Mouse (Mus musculus) limb, embryonic 10.5 days (tissue): Measurements from ENCODE around the gene Fam169a. TPM values are rescaled to one million over a fixed set of nuclear protein-coding genes. Genes with fewer than 3 reads are reported as not detected.

Source experiments
- DNase-seq: peaks from one replicate; pipeline ENCODE4 v3.0.0-alpha.2; 2017; ENCODE audit warnings: low spot score
- H3K27ac ChIP-seq: fragments of 300-500 bp; sonication (generic); 2 replicates; pipeline ENCODE4 v1.5.1; 2016; ENCODE audit warnings: mild to moderate bottlenecking
- H3K27me3 ChIP-seq: fragments of 300-500 bp; sonication (generic); 2 replicates; pipeline ENCODE4 v1.6.1; 2016; ENCODE audit warnings: low read depth, mild to moderate bottlenecking; ENCODE audit not compliant: poor library complexity, severe bottlenecking
- H3K36me3 ChIP-seq: fragments of 300-500 bp; sonication (generic); 2 replicates; pipeline ENCODE4 v1.6.1; 2016; ENCODE audit warnings: mild to moderate bottlenecking, moderate library complexity
- H3K4me1 ChIP-seq: fragments of 300-500 bp; sonication (generic); 2 replicates; pipeline ENCODE4 v1.6.1; 2016
- H3K4me3 ChIP-seq: fragments of 300-500 bp; sonication (generic); 2 replicates; pipeline ENCODE4 v1.5.1; 2016; ENCODE audit warnings: mild to moderate bottlenecking, moderate library complexity
- H3K9me3 ChIP-seq: fragments of 300-500 bp; sonication (generic); replicated peaks from 2 replicates; pipeline ENCODE4 v1.6.1; 2016; ENCODE audit warnings: mild to moderate bottlenecking
- WGBS: fragments of 180-500 bp; shearing (Covaris S2); methylation state at CpG from one replicate; pipeline ENCODE4 v1.1.7; 2016; 5-methylcytosine and 5-hydroxymethylcytosine counted together
- polyA plus RNA-seq: library from polyadenylated mRNA; unstranded; fragments of >200 nt; fragmentation: Nextera tagmentation; extraction: Ambion mirVana; gene quantifications from 2 replicates; pipeline ENCODE4 v1.2.1, GENCODE M21; 2016

Gene Fam169a
- polyA plus RNA-seq: 7.5 and 7.8 TPM in 2 replicates

GRCm38 (mm10) chr13:97066649-97067550 lies at the start of gene Fam169a:
TSS of gene Fam169a (plus strand) at chr13:97067286.
- Histone ChIP-seq H3K27ac (no peak within 1 kb of the TSS), H3K4me3 (no peak within 1 kb of the TSS), H3K27me3 (peaks cover 37% of the 10 kb centered on the region), H3K4me1 (peaks cover 24% of the 10 kb centered on the region), H3K36me3 (no peaks in the 10 kb centered on the region), H3K9me3 (no peaks in the 10 kb centered on the region)
- no peak for DNase-seq
- WGBS: 46% methylated on average over 15 of the region's 15 CpGs

- no peaks in the 10 kb centered on the region for H3K36me3 ChIP-seq
- no peaks in the 10 kb centered on the region for H3K4me1 ChIP-seq
- H3K27ac ChIP-seq: no peak overlapping the region
- no peaks in the 10 kb centered on the region for H3K9me3 ChIP-seq
- no peaks in the 10 kb centered on the region for H3K27me3 ChIP-seq
- DNase-seq: no peak
- H3K4me3 ChIP-seq: no peak overlapping the region
- whole genome bisulfite sequencing: 87% methylated on average over 3 of the region's 3 CpGs
These were observed 49.4 kb upstream of the Fam169a start for GRCm38 (mm10) chr13:97017711-97018110.

- Histone ChIP-seq H3K4me1 (no peaks in the 10 kb centered on the region), H3K9me3 (no peaks in the 10 kb centered on the region), H3K27me3 (no peaks in the 10 kb centered on the region), H3K4me3 (no peak overlapping the region), H3K36me3 (no peaks in the 10 kb centered on the region), H3K27ac (no peak overlapping the region)
- WGBS: 81% methylated on average over 5 of the region's 5 CpGs
- DNase-seq: no peak
These were observed 47.0 kb upstream of the Fam169a start for GRCm38 (mm10) chr13:97020122-97020521.

GRCm38 (mm10) chr13:97021906-97022305 lies 45.2 kb upstream of the Fam169a start:
- Histone ChIP-seq H3K27me3 (no peaks in the 10 kb centered on the region), H3K36me3 (no peaks in the 10 kb centered on the region), H3K27ac (no peak overlapping the region), H3K4me1 (no peaks in the 10 kb centered on the region), H3K4me3 (no peak overlapping the region), H3K9me3 (no peaks in the 10 kb centered on the region)
- no peak for DNase-seq
- WGBS: 65% methylated on average over 4 of the region's 4 CpGs

GRCm38 (mm10) chr13:97030075-97030474 lies 37.0 kb upstream of the Fam169a start:
- no peaks in the 10 kb centered on the region for H3K27me3 ChIP-seq
- no peaks in the 10 kb centered on the region for H3K4me1 ChIP-seq
- DNase-seq: no peak
- 91% methylated on average over 13 of the region's 13 CpGs for WGBS
- no peak overlapping the region for H3K27ac ChIP-seq
- H3K36me3 ChIP-seq: no peaks in the 10 kb centered on the region
- no peaks in the 10 kb centered on the region for H3K9me3 ChIP-seq
- no peak overlapping the region for H3K4me3 ChIP-seq

- Histone ChIP-seq H3K4me1 (no peaks in the 10 kb centered on the region), H3K36me3 (no peaks in the 10 kb centered on the region), H3K27me3 (no peaks in the 10 kb centered on the region), H3K27ac (no peak within 1 kb of the TSS), H3K4me3 (no peak within 1 kb of the TSS), H3K9me3 (no peaks in the 10 kb centered on the region)
- no peak for DNase-seq
- WGBS: 88% methylated on average over 2 of the region's 2 CpGs
These were observed 32.8 kb upstream of the Fam169a start, which contains the start of gene 1700029F12Rik for GRCm38 (mm10) chr13:97034262-97034661. TSS of gene 1700029F12Rik (minus strand) at chr13:97034362.

- Histone ChIP-seq H3K27me3 (no peaks in the 10 kb centered on the region), H3K36me3 (no peaks in the 10 kb centered on the region), H3K4me1 (no peaks in the 10 kb centered on the region), H3K9me3 (no peaks in the 10 kb centered on the region), H3K27ac (no peak overlapping the region), H3K4me3 (no peak overlapping the region)
- WGBS: 87% methylated on average over 6 of the region's 6 CpGs
- no peak for DNase-seq
These were observed 15.9 kb upstream of the Fam169a start for GRCm38 (mm10) chr13:97051158-97051557.

- WGBS: 21% methylated on average over 11 of the region's 11 CpGs
- Histone ChIP-seq H3K27ac (no peak overlapping the region), H3K36me3 (no peaks in the 10 kb centered on the region), H3K4me3 (no peak overlapping the region), H3K27me3 (no peaks in the 10 kb centered on the region), H3K4me1 (peaks cover 3% of the 10 kb centered on the region; the same call in 1 of the 2 replicates), H3K9me3 (no peaks in the 10 kb centered on the region)
- peak; percentile 78 for DNase-seq
These were observed 14.4 kb upstream of the Fam169a start for GRCm38 (mm10) chr13:97052667-97053066.

GRCm38 (mm10) chr13:97053844-97054243 lies 13.2 kb upstream of the Fam169a start:
- Histone ChIP-seq H3K4me3 (no peak overlapping the region), H3K27me3 (no peaks in the 10 kb centered on the region), H3K4me1 (peaks cover 6% of the 10 kb centered on the region), H3K9me3 (no peaks in the 10 kb centered on the region), H3K27ac (no peak overlapping the region), H3K36me3 (no peaks in the 10 kb centered on the region)
- no peak for DNase-seq
- 87% methylated on average over 8 of the region's 8 CpGs for WGBS

GRCm38 (mm10) chr13:97057817-97058216 lies 9.3 kb upstream of the Fam169a start:
- DNase-seq: no peak
- peaks cover 6% of the 10 kb centered on the region for H3K4me1 ChIP-seq
- H3K4me3 ChIP-seq: no peak overlapping the region
- no peaks in the 10 kb centered on the region for H3K27me3 ChIP-seq
- no peaks in the 10 kb centered on the region for H3K36me3 ChIP-seq
- no peaks in the 10 kb centered on the region for H3K9me3 ChIP-seq
- no peak overlapping the region for H3K27ac ChIP-seq
- WGBS: 58% methylated on average over 4 of the region's 4 CpGs

GRCm38 (mm10) chr13:97059746-97060145 lies 7.3 kb upstream of the Fam169a start:
- H3K9me3 ChIP-seq: no peaks in the 10 kb centered on the region
- whole genome bisulfite sequencing: 91% methylated on average over 6 of the region's 6 CpGs

GRCm38 (mm10) chr13:97060331-97060730 lies 6.8 kb upstream of the Fam169a start:
- H3K36me3 ChIP-seq: no peaks in the 10 kb centered on the region
- H3K4me3 ChIP-seq: no peak overlapping the region
- no peak for DNase-seq
- peaks cover 17% of the 10 kb centered on the region for H3K4me1 ChIP-seq
- no peak overlapping the region for H3K27ac ChIP-seq
- H3K9me3 ChIP-seq: no peaks in the 10 kb centered on the region
- no peaks in the 10 kb centered on the region for H3K27me3 ChIP-seq
- WGBS: 75% methylated on average over 3 of the region's 8 CpGs

More at GRCm38 (mm10) chr13:97059746-97060145, 7.3 kb upstream of the Fam169a start:
- peaks cover 15% of the 10 kb centered on the region for H3K4me1 ChIP-seq
- no peak for DNase-seq
- no peak overlapping the region for H3K27ac ChIP-seq
- no peak overlapping the region for H3K4me3 ChIP-seq
- H3K36me3 ChIP-seq: no peaks in the 10 kb centered on the region
- H3K27me3 ChIP-seq: no peaks in the 10 kb centered on the region

GRCm38 (mm10) chr13:97062151-97062550 lies 4.9 kb upstream of the Fam169a start:
- 93% methylated on average over 3 of the region's 3 CpGs for WGBS

More at GRCm38 (mm10) chr13:97062151-97062550, 4.9 kb upstream of the Fam169a start:
- DNase-seq: no peak
- Histone ChIP-seq H3K9me3 (no peaks in the 10 kb centered on the region), H3K4me1 (peaks cover 19% of the 10 kb centered on the region), H3K27ac (no peak overlapping the region), H3K4me3 (no peak overlapping the region), H3K27me3 (peaks cover 9% of the 10 kb centered on the region), H3K36me3 (no peaks in the 10 kb centered on the region)
